Mouse (Mus musculus): ENCODE results near the gene Arsg. TPM values are rescaled to one million over a fixed set of nuclear protein-coding genes. Genes with fewer than 3 reads are reported as not detected.

Gene Arsg
- polyA plus RNA-seq, 1 experiment from 2014 or later, result 6.2 TPM

DNA sequence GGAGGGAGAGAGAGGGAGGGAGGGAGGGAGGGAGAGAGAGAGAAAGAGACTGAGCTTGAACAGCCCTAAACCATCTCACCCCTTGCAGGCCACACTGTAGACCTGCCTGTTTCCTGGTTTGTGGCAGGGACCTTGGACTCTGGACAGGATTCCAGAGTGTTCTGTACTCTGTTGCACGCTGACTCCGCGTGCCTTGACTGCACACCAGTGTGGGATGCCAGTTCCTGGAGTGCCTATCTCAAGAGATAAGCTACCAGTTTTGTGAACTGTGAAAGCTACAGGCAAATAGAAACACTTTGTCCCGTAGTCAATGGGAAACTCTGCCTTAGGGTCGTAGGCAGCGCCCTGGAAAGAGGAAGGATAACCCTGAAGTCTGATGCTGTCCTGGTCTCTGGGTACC is 83.0 kb downstream of the Arsg start:
- H3K4me3 ChIP-seq (ENCODE audit: low read depth, low read length), result no peak overlapping the region
- no peaks in the 10 kb centered on the region for H3K9me3 ChIP-seq (replicated peaks; ENCODE audit: control insufficient read depth, low read length)
- 92% methylated on average over 6 of the region's 6 CpGs for WGBS

DNA sequence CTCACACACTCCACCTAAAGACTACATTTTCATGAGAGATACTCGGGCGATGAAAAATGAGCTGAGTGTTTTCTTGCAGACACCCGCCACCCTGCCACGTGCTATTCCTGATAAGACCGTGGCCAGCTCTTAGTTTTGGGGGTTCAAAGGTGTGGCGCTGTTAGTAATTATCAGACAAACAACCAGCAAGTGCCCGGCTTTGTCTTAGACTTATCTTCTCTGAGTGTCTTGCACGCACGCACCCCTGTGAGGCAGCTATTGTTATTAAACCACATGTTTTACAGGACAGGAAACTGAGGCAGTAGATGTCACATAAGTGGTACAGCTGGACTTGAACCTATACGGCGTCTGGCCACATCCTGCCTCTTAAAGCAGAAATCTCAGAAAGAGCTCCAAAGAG is 84.2 kb downstream of the Arsg start:
- ATAC-seq (no peak), DNase-seq (ENCODE audit: low spot score) (no peak)
- Histone ChIP-seq H3K4me3 (ENCODE audit: low read depth, low read length) (no peak overlapping the region), H3K9me3 (replicated peaks; ENCODE audit: control insufficient read depth, low read length) (no peaks in the 10 kb centered on the region), H3K9ac (ENCODE audit: low read length) (no peak overlapping the region), H3K36me3 (ENCODE audit: control insufficient read depth, insufficient read depth, low read length) (no peaks in the 10 kb centered on the region), H3K27ac (ENCODE audit: low read depth, low read length) (no peak overlapping the region), H3K4me2 (ENCODE audit: low read length) (no peak overlapping the region), H3K4me1 (ENCODE audit: control insufficient read depth, insufficient read depth, low read length) (no peaks in the 10 kb centered on the region), H3K27me3 (replicated peaks; ENCODE audit: control insufficient read depth, insufficient read depth, low read length) (no peaks in the 10 kb centered on the region)
- WGBS, result 88% methylated on average over 11 of the region's 11 CpGs

More for the DNA sequence above, 83.0 kb downstream of the Arsg start:
- no peaks in the 10 kb centered on the region for H3K36me3 ChIP-seq (ENCODE audit: control insufficient read depth, insufficient read depth, low read length)
- no peaks in the 10 kb centered on the region for H3K4me1 ChIP-seq (ENCODE audit: control insufficient read depth, insufficient read depth, low read length)
- DNase-seq (ENCODE audit: low spot score), result no peak
- no peak overlapping the region for H3K4me2 ChIP-seq (ENCODE audit: low read length)
- no peaks in the 10 kb centered on the region for H3K27me3 ChIP-seq (replicated peaks; ENCODE audit: control insufficient read depth, insufficient read depth, low read length)
- no peak overlapping the region for H3K9ac ChIP-seq (ENCODE audit: low read length)
- no peak overlapping the region for H3K27ac ChIP-seq (ENCODE audit: low read depth, low read length)
- ATAC-seq, result no peak

DNA sequence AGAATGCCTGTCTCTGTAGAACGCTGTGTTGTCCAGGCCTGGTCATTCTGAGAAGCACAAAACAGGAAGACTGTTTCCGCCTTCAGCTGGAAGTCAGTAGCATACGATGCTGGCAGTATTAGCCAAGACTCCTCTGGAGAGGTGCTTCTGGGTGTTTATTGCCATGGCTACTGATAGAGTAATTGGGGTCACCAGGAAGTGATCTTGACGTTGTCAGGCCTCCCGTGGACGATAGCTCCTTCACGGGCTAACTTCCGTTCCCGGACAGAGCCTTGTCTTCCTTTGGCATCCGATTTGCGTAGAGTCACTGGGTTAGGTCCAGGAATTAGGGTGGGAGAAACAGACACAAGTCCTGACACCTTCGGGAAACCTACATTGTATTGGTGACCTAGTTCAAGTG is 86.1 kb downstream of the Arsg start:
- Histone ChIP-seq H3K4me3 (ENCODE audit: low read depth, low read length) (no peak overlapping the region), H3K27me3 (replicated peaks; ENCODE audit: control insufficient read depth, insufficient read depth, low read length) (no peaks in the 10 kb centered on the region), H3K4me2 (ENCODE audit: low read length) (no peak overlapping the region), H3K27ac (ENCODE audit: low read depth, low read length) (no peak overlapping the region), H3K4me1 (ENCODE audit: control insufficient read depth, insufficient read depth, low read length) (no peaks in the 10 kb centered on the region), H3K9ac (ENCODE audit: low read length) (no peak overlapping the region), H3K9me3 (replicated peaks; ENCODE audit: control insufficient read depth, low read length) (no peaks in the 10 kb centered on the region), H3K36me3 (ENCODE audit: control insufficient read depth, insufficient read depth, low read length) (no peaks in the 10 kb centered on the region)
- DNase-seq (ENCODE audit: low spot score), result no peak
- 92% methylated on average over 12 of the region's 12 CpGs for WGBS
- no peak for ATAC-seq

DNA sequence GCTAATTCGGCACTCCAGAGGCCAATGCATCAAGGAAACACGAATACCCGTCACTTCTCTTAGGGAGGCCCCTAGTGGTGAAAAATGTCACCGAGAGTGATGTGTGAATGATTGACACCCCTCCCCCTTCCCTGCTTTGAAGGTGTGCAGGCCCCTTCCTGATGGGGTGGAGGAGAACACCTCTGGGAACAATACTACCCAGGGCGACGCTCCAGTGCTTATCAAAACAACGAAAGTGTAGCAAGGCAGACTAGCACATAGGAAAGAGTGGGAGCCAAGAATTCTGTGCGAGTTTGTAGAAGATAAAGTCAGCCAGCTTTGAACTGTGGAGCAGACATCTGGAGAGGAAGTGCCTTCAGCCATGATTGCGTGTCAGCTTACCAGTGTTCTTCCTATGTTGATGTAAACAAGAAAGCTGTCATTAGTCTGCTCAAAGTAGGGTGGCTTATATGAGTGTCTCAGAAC is 87.7 kb downstream of the Arsg start:
- Histone ChIP-seq H3K27me3 (replicated peaks; ENCODE audit: control insufficient read depth, insufficient read depth, low read length) (no peaks in the 10 kb centered on the region), H3K4me3 (ENCODE audit: low read depth, low read length) (no peak overlapping the region), H3K36me3 (ENCODE audit: control insufficient read depth, insufficient read depth, low read length) (no peaks in the 10 kb centered on the region), H3K9ac (ENCODE audit: low read length) (no peak overlapping the region), H3K27ac (ENCODE audit: low read depth, low read length) (no peak overlapping the region), H3K4me1 (ENCODE audit: control insufficient read depth, insufficient read depth, low read length) (no peaks in the 10 kb centered on the region), H3K4me2 (ENCODE audit: low read length) (no peak overlapping the region), H3K9me3 (replicated peaks; ENCODE audit: control insufficient read depth, low read length) (no peaks in the 10 kb centered on the region)
- ATAC-seq (no peak), DNase-seq (ENCODE audit: low spot score) (no peak)
- 46% methylated on average over 9 of the region's 9 CpGs for WGBS

DNA sequence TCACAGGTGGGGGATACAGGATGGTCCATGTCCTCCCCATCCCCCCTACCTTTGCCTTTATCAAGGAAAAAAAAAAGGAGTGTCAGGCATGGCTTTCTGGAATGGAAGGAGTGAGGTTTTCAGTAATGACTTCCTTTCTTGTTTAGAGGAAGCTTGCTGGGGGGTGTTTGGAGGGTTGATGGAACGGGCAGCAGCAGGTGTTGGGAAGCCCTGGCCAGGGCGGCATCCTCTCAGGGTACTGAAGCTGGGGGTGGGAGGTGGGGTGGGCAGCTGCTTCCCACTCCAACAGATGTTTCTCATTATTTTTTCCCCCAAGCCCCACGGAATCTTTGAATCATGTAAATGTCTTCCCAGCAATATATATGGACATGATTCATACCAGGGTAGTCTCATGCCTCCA is 88.3 kb downstream of the Arsg start:
- H3K9me3 ChIP-seq (replicated peaks; ENCODE audit: control insufficient read depth, low read length), result no peaks in the 10 kb centered on the region
- no peak overlapping the region for H3K27ac ChIP-seq (ENCODE audit: low read depth, low read length)
- no peaks in the 10 kb centered on the region for H3K27me3 ChIP-seq (replicated peaks; ENCODE audit: control insufficient read depth, insufficient read depth, low read length)
- WGBS, result 79% methylated on average over 3 of the region's 3 CpGs
- DNase-seq (ENCODE audit: low spot score), result no peak
- no peak for ATAC-seq
- no peaks in the 10 kb centered on the region for H3K4me1 ChIP-seq (ENCODE audit: control insufficient read depth, insufficient read depth, low read length)
- no peak overlapping the region for H3K9ac ChIP-seq (ENCODE audit: low read length)
- no peak overlapping the region for H3K4me2 ChIP-seq (ENCODE audit: low read length)
- H3K36me3 ChIP-seq (ENCODE audit: control insufficient read depth, insufficient read depth, low read length), result no peaks in the 10 kb centered on the region
- H3K4me3 ChIP-seq (ENCODE audit: low read depth, low read length), result no peak overlapping the region

DNA sequence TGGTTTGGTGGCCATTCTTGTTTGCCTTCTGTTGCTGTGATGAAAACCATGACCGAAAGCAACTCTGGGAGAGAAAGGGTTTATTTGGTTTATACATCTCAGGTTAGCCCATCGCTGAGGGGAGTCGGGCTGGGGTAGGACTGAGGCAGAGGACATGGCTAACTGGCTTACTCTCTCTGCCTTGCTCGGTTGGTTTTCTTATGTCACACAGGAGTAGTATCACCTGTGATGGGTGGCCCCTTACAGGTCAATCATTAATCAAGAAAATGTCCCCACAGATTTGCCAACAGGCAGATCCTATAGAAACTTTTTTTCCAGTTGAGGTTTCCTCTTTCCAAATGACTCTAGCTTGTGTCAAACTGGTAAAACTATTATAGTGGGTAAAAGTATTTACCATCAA is 90.5 kb downstream of the Arsg start:
- Histone ChIP-seq H3K9ac (ENCODE audit: low read length) (no peak overlapping the region), H3K27me3 (replicated peaks; ENCODE audit: control insufficient read depth, insufficient read depth, low read length) (no peaks in the 10 kb centered on the region), H3K36me3 (ENCODE audit: control insufficient read depth, insufficient read depth, low read length) (no peaks in the 10 kb centered on the region), H3K9me3 (replicated peaks; ENCODE audit: control insufficient read depth, low read length) (no peaks in the 10 kb centered on the region), H3K27ac (ENCODE audit: low read depth, low read length) (no peak overlapping the region), H3K4me2 (ENCODE audit: low read length) (no peak overlapping the region), H3K4me1 (ENCODE audit: control insufficient read depth, insufficient read depth, low read length) (no peaks in the 10 kb centered on the region), H3K4me3 (ENCODE audit: low read depth, low read length) (no peak overlapping the region)
- WGBS, result 91% methylated on average over 4 of the region's 4 CpGs
- no peak for ATAC-seq
- no peak for DNase-seq (ENCODE audit: low spot score)

DNA sequence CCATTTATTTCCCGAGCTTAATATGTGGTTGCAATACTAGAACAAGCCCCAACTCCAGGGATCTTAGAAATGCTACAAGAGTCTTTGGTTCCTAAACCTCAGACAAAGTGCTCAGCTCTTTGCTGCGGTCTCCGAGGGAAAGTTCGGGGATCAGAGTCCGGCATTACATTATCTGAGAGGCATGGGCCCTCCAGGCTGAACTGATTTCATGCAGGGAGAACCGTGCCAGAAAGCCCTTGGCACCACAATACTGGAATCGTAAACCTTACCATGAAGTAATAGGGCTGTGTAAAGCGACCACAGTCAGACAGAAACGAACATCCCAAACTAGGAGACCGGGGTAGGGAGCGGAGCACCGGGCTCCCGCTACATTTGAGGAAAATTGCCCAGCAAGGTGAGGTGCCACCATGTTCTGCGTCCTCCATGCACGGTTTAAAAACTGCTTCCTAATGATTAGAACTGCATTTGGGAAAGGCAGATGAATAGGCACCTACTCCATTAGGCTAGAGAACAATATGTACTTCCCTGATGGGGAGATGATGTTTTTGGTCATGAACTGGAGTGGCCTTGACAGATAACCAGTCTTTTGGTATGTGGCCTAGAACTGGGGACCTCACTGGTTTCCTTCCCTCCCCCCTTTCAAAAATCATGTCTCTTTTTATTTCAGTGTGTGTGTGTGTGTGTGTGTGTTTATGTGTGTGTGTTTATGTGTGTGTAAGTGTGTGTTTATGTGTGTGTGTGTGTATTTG is 91.5 kb downstream of the Arsg start:
- H3K4me1 ChIP-seq (ENCODE audit: control insufficient read depth, insufficient read depth, low read length), result no peaks in the 10 kb centered on the region
- 85% methylated on average over 15 of the region's 15 CpGs for WGBS
- H3K4me3 ChIP-seq (ENCODE audit: low read depth, low read length), result no peak overlapping the region
- DNase-seq (ENCODE audit: low spot score) (no peak), ATAC-seq (no peak)
- H3K36me3 ChIP-seq (ENCODE audit: control insufficient read depth, insufficient read depth, low read length), result no peaks in the 10 kb centered on the region
- no peaks in the 10 kb centered on the region for H3K27me3 ChIP-seq (replicated peaks; ENCODE audit: control insufficient read depth, insufficient read depth, low read length)
- no peak overlapping the region for H3K27ac ChIP-seq (ENCODE audit: low read depth, low read length)
- no peak overlapping the region for H3K9ac ChIP-seq (ENCODE audit: low read length)
- no peaks in the 10 kb centered on the region for H3K9me3 ChIP-seq (replicated peaks; ENCODE audit: control insufficient read depth, low read length)
- no peak overlapping the region for H3K4me2 ChIP-seq (ENCODE audit: low read length)

DNA sequence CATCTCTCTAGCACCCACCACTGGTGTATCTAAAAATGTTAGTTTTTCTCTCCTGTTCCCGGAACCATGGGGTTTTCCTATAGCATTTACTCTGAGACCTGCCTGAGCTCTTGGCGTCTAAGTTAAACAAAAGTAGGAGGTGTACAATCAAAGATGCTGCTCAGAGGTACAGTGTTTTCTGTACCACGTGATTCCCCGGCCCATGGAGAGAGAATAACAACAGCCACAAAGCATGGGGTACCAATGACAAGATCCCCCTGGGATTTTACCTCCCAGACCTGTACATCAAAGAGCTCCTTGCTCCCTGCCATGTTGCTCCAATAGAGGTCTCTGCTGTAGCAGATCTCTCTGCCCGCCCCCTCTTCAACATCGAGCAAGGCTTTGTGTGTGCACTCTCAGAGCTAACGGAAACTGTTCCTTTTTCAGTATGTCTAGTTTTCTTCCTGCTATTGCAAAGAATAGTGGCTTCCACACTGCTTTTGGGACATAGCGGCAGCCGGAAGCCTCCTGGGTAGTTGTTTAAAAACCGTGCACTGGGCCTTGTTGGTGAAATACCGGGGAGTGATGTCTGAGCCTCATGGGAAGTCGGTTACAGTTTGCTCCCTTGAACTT is 95.9 kb downstream of the Arsg start:
- H3K4me3 ChIP-seq (ENCODE audit: low read depth, low read length), result no peak overlapping the region
- H3K27ac ChIP-seq (ENCODE audit: low read depth, low read length), result no peak overlapping the region
- no peak for ATAC-seq
- no peaks in the 10 kb centered on the region for H3K9me3 ChIP-seq (replicated peaks; ENCODE audit: control insufficient read depth, low read length)
- 57% methylated on average over 12 of the region's 12 CpGs for WGBS
- no peak for DNase-seq (ENCODE audit: low spot score)
- no peaks in the 10 kb centered on the region for H3K27me3 ChIP-seq (replicated peaks; ENCODE audit: control insufficient read depth, insufficient read depth, low read length)
- H3K4me1 ChIP-seq (ENCODE audit: control insufficient read depth, insufficient read depth, low read length), result no peaks in the 10 kb centered on the region
- H3K36me3 ChIP-seq (ENCODE audit: control insufficient read depth, insufficient read depth, low read length), result no peaks in the 10 kb centered on the region
- no peak overlapping the region for H3K4me2 ChIP-seq (ENCODE audit: low read length)
- no peak overlapping the region for H3K9ac ChIP-seq (ENCODE audit: low read length)

DNA sequence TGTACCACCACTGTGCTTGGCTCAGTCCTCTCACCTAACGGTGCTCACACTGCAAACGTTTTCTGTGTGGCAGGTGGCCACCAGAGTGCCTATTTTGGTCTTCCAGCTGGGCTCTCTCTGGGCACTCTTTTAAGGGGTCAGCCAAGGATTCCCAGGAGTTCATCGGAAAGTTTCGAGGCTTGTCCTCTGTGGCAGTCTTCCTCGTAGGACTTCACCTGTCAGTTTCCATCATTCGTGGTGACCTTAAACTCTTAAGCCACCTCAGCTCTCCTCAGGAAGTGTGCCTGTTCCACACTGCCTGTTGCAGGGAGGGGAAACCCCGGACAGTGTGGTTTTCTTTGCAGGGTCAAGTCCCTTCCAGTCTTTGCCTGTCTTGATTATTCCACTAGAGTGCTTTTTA is 96.6 kb downstream of the Arsg start:
- no peaks in the 10 kb centered on the region for H3K36me3 ChIP-seq (ENCODE audit: control insufficient read depth, insufficient read depth, low read length)
- H3K4me3 ChIP-seq (ENCODE audit: low read depth, low read length), result no peak overlapping the region
- WGBS, result 82% methylated on average over 7 of the region's 7 CpGs
- no peaks in the 10 kb centered on the region for H3K27me3 ChIP-seq (replicated peaks; ENCODE audit: control insufficient read depth, insufficient read depth, low read length)
- no peak overlapping the region for H3K9ac ChIP-seq (ENCODE audit: low read length)
- ATAC-seq (no peak), DNase-seq (ENCODE audit: low spot score) (no peak)
- H3K4me1 ChIP-seq (ENCODE audit: control insufficient read depth, insufficient read depth, low read length), result no peaks in the 10 kb centered on the region; the same call in 1 of the 2 replicates
- no peak overlapping the region for H3K27ac ChIP-seq (ENCODE audit: low read depth, low read length)
- no peak overlapping the region for H3K4me2 ChIP-seq (ENCODE audit: low read length)
- H3K9me3 ChIP-seq (replicated peaks; ENCODE audit: control insufficient read depth, low read length), result no peaks in the 10 kb centered on the region
